Mouse (Mus musculus): ENCODE data around the gene Prtn3. TPM values are rescaled to one million over a fixed set of nuclear protein-coding genes. Genes with fewer than 3 reads are reported as not detected.

Gene Prtn3
- total RNA-seq, 2 experiments from 2014 or later: 0.47 TPM; not detected in 1

- peak; percentile 90 to 95 for DNase-seq (ENCODE audit: low spot score in 2 of 2)
Observed at GRCm38 (mm10) chr10:79908167-79909091, 34.2 kb downstream of the Prtn3 start, which contains the start of gene Med16. Gene Med16, minus strand, starts transcription at chr10:79908923.

- no peak for DNase-seq (ENCODE audit: low spot score in 2 of 2)
Observed at GRCm38 (mm10) chr10:79909092-79909922, 35.0 kb downstream of the Prtn3 start.

- no peak for DNase-seq (ENCODE audit: low spot score in 2 of 2)
Observed at GRCm38 (mm10) chr10:79910556-79910955, 36.3 kb downstream of the Prtn3 start, which contains the start of gene Gm26602. Gene Gm26602, plus strand, starts transcription at chr10:79910856.

GRCm38 (mm10) chr10:79912412-79912811 is 38.1 kb downstream of the Prtn3 start:
- no peak for DNase-seq (ENCODE audit: low spot score in 2 of 2)

GRCm38 (mm10) chr10:79914131-79914947 is 40.1 kb downstream of the Prtn3 start:
- DNase-seq (ENCODE audit: low spot score in 2 of 2): no peak

- DNase-seq (ENCODE audit: low spot score in 2 of 2): no peak
Observed at GRCm38 (mm10) chr10:79914948-79915596, 40.8 kb downstream of the Prtn3 start.

- DNase-seq (ENCODE audit: low spot score in 2 of 2): no peak
Observed at GRCm38 (mm10) chr10:79916081-79916480, 41.8 kb downstream of the Prtn3 start.

GRCm38 (mm10) chr10:79916808-79917531 is 42.7 kb downstream of the Prtn3 start, which contains the start of gene Kiss1r:
Gene Kiss1r, plus strand, starts transcription at chr10:79916971.
- peak; percentile 83 to 89 for DNase-seq (ENCODE audit: low spot score in 2 of 2)

GRCm38 (mm10) chr10:79917532-79918100 is 43.3 kb downstream of the Prtn3 start:
- no peak for DNase-seq (ENCODE audit: low spot score in 2 of 2)

- DNase-seq (ENCODE audit: low spot score in 2 of 2): no peak
Observed at GRCm38 (mm10) chr10:79918231-79919078, 44.2 kb downstream of the Prtn3 start.

GRCm38 (mm10) chr10:79919251-79919849 is 45.1 kb downstream of the Prtn3 start:
- DNase-seq (ENCODE audit: low spot score in 2 of 2): no peak

- no peak for DNase-seq (ENCODE audit: low spot score in 2 of 2)
Observed at GRCm38 (mm10) chr10:79920056-79920890, 46.0 kb downstream of the Prtn3 start.

- no peak for DNase-seq (ENCODE audit: low spot score in 2 of 2)
Observed at GRCm38 (mm10) chr10:79920958-79921535, 46.8 kb downstream of the Prtn3 start, which contains the start of gene R3hdm4. Gene R3hdm4, minus strand, starts transcription at chr10:79921208.

- DNase-seq (ENCODE audit: low spot score in 2 of 2): no peak
Observed at GRCm38 (mm10) chr10:79921572-79921971, 47.3 kb downstream of the Prtn3 start.

- DNase-seq (ENCODE audit: low spot score in 2 of 2): peak; percentile 88 to 89
Observed at GRCm38 (mm10) chr10:79924998-79925784, 50.9 kb downstream of the Prtn3 start.
